Mouse (Mus musculus): ENCODE measurements around the gene Trmt2a. TPM values are rescaled to one million over a fixed set of nuclear protein-coding genes. Genes with fewer than 3 reads are reported as not detected.

Gene Trmt2a
- 113 and 131 TPM in 2 replicates for total RNA-seq (2017)

GRCm38 (mm10) chr16:18248433-18249363 is at the start of gene Trmt2a, which contains the start of gene Ranbp1:
Gene Trmt2a (plus strand): TSS chr16:18248679.
Gene Ranbp1 (minus strand): TSS chr16:18248732.
- peak; percentile 90 for ATAC-seq (ENCODE audit: extremely low read depth, insufficient number of reproducible peaks, low FRiP score, poor library complexity, severe bottlenecking)

GRCm38 (mm10) chr16:18200062-18200461 is 48.4 kb upstream of the Trmt2a start:
- ATAC-seq (ENCODE audit: extremely low read depth, insufficient number of reproducible peaks, low FRiP score, poor library complexity, severe bottlenecking): no peak

- no peak for ATAC-seq (ENCODE audit: extremely low read depth, insufficient number of reproducible peaks, low FRiP score, poor library complexity, severe bottlenecking)
Measured at GRCm38 (mm10) chr16:18201620-18202019, 46.9 kb upstream of the Trmt2a start.

GRCm38 (mm10) chr16:18202061-18202460 is 46.4 kb upstream of the Trmt2a start:
- no peak for ATAC-seq (ENCODE audit: extremely low read depth, insufficient number of reproducible peaks, low FRiP score, poor library complexity, severe bottlenecking)

GRCm38 (mm10) chr16:18203430-18204091 is 44.9 kb upstream of the Trmt2a start:
- ATAC-seq (ENCODE audit: extremely low read depth, insufficient number of reproducible peaks, low FRiP score, poor library complexity, severe bottlenecking): no peak

GRCm38 (mm10) chr16:18210701-18211416 is 37.6 kb upstream of the Trmt2a start:
- ATAC-seq (ENCODE audit: extremely low read depth, insufficient number of reproducible peaks, low FRiP score, poor library complexity, severe bottlenecking): no peak

- ATAC-seq (ENCODE audit: extremely low read depth, insufficient number of reproducible peaks, low FRiP score, poor library complexity, severe bottlenecking): peak; percentile 47; the same call in 1 of the 2 replicates
Measured at GRCm38 (mm10) chr16:18211417-18212171, 36.9 kb upstream of the Trmt2a start.

- no peak for ATAC-seq (ENCODE audit: extremely low read depth, insufficient number of reproducible peaks, low FRiP score, poor library complexity, severe bottlenecking)
Measured at GRCm38 (mm10) chr16:18213689-18214088, 34.8 kb upstream of the Trmt2a start.

GRCm38 (mm10) chr16:18214858-18215257 is 33.6 kb upstream of the Trmt2a start:
- ATAC-seq (ENCODE audit: extremely low read depth, insufficient number of reproducible peaks, low FRiP score, poor library complexity, severe bottlenecking): no peak

GRCm38 (mm10) chr16:18217579-18217978 is 30.9 kb upstream of the Trmt2a start, which contains the start of gene Ccdc188:
Gene Ccdc188 (plus strand): TSS chr16:18217879.
- no peak for ATAC-seq (ENCODE audit: extremely low read depth, insufficient number of reproducible peaks, low FRiP score, poor library complexity, severe bottlenecking)

- no peak for ATAC-seq (ENCODE audit: extremely low read depth, insufficient number of reproducible peaks, low FRiP score, poor library complexity, severe bottlenecking)
Measured at GRCm38 (mm10) chr16:18218580-18218996, 29.9 kb upstream of the Trmt2a start.

GRCm38 (mm10) chr16:18220001-18220400 is 28.5 kb upstream of the Trmt2a start:
- ATAC-seq (ENCODE audit: extremely low read depth, insufficient number of reproducible peaks, low FRiP score, poor library complexity, severe bottlenecking): no peak

- no peak for ATAC-seq (ENCODE audit: extremely low read depth, insufficient number of reproducible peaks, low FRiP score, poor library complexity, severe bottlenecking)
Measured at GRCm38 (mm10) chr16:18220856-18221542, 27.5 kb upstream of the Trmt2a start.

- ATAC-seq (ENCODE audit: extremely low read depth, insufficient number of reproducible peaks, low FRiP score, poor library complexity, severe bottlenecking): no peak
Measured at GRCm38 (mm10) chr16:18221543-18221898, 27.0 kb upstream of the Trmt2a start.

GRCm38 (mm10) chr16:18222188-18222587 is 26.3 kb upstream of the Trmt2a start:
- no peak for ATAC-seq (ENCODE audit: extremely low read depth, insufficient number of reproducible peaks, low FRiP score, poor library complexity, severe bottlenecking)

- ATAC-seq (ENCODE audit: extremely low read depth, insufficient number of reproducible peaks, low FRiP score, poor library complexity, severe bottlenecking): no peak
Measured at GRCm38 (mm10) chr16:18227187-18227586, 21.3 kb upstream of the Trmt2a start.

- no peak for ATAC-seq (ENCODE audit: extremely low read depth, insufficient number of reproducible peaks, low FRiP score, poor library complexity, severe bottlenecking)
Measured at GRCm38 (mm10) chr16:18227897-18228422, 20.5 kb upstream of the Trmt2a start.

- ATAC-seq (ENCODE audit: extremely low read depth, insufficient number of reproducible peaks, low FRiP score, poor library complexity, severe bottlenecking): no peak
Measured at GRCm38 (mm10) chr16:18228856-18229255, 19.6 kb upstream of the Trmt2a start.
